Mouse (Mus musculus): ENCODE data around the gene Vmn2r6.
"Not testable (repeated sequence)": the region's sequence is repeated elsewhere in the genome, so short reads cannot be mapped to it uniquely, and the experiment has no call there.

Vmn2r6 gene

GRCm38 (mm10) chr3:64565730-64566129 lies at the start of gene Vmn2r6:
Vmn2r6 (minus strand) TSS chr3:64565830.
- CTCF ChIA-PET, result not testable (repeated sequence)

GRCm38 (mm10) chr3:64587618-64588017 lies 22.0 kb upstream of the Vmn2r6 start:
- CTCF ChIA-PET, result no interaction called here

GRCm38 (mm10) chr3:64568793-64569192 lies 3.2 kb upstream of the Vmn2r6 start:
- CTCF ChIA-PET, result not testable (repeated sequence)

GRCm38 (mm10) chr3:64523585-64523984 lies 42.0 kb downstream of the Vmn2r6 start:
- CTCF ChIA-PET, result not testable (repeated sequence)

GRCm38 (mm10) chr3:64509742-64510141 lies 55.9 kb downstream of the Vmn2r6 start, which contains the start of gene Vmn2r5:
Vmn2r5 (minus strand) TSS chr3:64509842.
- CTCF ChIA-PET, result not testable (repeated sequence)
